Mouse (Mus musculus) naive thymus-derived CD4-positive, alpha-beta T cell, adult 5 months (primary cell): Measurements from ENCODE around the gene Gm14435. TPM values are rescaled to one million over a fixed set of nuclear protein-coding genes. Genes with fewer than 3 reads are reported as not detected.

Source experiments
- polyA plus RNA-seq: library from polyadenylated mRNA; unstranded; fragments of 100-300 nt; shearing (Covaris generic); gene quantifications from one replicate; pipeline ENCODE4 v1.2.1, GENCODE M21; 2017

Gene Gm14435
- 5.5 TPM for polyA plus RNA-seq

DNA sequence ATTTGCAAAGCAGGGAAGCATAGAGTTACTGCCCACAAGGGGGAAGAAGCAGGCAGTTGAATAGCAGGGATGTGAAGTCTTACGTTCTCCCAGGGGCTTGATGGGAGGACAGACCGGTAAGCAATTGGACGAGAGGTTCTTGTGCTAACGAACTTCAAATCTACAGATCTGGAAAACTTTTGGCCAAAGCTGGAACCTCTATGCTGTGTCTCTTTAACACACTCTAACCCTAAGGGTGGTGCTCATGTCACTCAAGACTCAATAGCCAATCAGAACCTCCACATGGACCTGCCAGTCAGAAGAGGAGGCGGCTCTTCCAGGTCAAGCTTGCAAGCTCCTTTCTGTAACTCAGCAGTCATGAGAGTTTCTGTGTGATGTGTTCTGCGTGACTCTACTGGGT, at the start of gene Gm14435:
Gene Gm14435, plus strand, starts transcription at position 301 of the 400 bp plus-strand sequence.

Other genes with a start within 250 kb of the Gm14435 start
- 4.4 TPM for gene 2210418O10Rik, start 197.0 kb upstream of the Gm14435 start, polyA plus RNA-seq
- not detected for gene Gm11009, start 104.1 kb upstream of the Gm14435 start, polyA plus RNA-seq
- not detected for gene Gm14434, start 63.2 kb downstream of the Gm14435 start, polyA plus RNA-seq
- gene Zfp967, start 97.5 kb downstream of the Gm14435 start, polyA plus RNA-seq: not detected
- gene Gm14308, start 212.8 kb downstream of the Gm14435 start, polyA plus RNA-seq: 1.7 TPM
- gene Zfp973, start 246.9 kb downstream of the Gm14435 start, polyA plus RNA-seq: 3.8 TPM